In the genomic region with DNA sequence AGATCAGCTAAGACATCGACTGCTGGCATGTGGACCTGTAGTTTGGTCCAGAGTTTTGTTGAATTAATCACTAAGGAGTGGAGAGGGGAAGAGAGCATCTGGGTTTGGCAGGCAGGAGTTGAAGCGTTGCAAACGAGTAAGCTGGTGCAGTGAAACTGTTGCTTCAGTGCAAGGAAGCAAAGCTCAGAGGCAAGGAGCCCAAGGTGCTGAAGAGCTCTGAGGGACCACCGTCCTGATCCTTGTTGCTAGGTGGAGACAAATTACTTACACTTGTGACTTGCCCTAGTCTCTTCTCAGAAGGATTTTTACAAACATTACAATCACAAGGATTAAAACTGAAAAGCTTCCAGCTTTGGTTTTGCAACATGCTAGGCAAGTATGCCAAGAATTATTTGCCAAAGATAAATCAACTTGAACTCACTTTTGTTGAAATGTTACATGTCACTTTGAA, we compare ENCODE assay signal across 10 mouse cellular contexts. TPM values are rescaled to one million over a fixed set of nuclear protein-coding genes. Genes with fewer than 3 reads are reported as not detected.
A peak's percentile ranks its signal among the peaks of the same experiment; 100 is the strongest.
DNase-seq lines count a peak whose midpoint lies in the region; ATAC-seq and TF ChIP-seq lines count a peak whose summit lies in the region.
"Had no signal": no experiment of that assay in that cellular context is flagged by ENCODE, and none has a peak within 500 bp of the region (broad histone marks: within the 10 kb centered on the region; RNA-seq: fewer than 3 reads in every experiment).

No protein-coding gene starts in this region.

- no peak overlapping the region for H3K4me3 ChIP-seq in forebrain, embryonic 14.5 days (ENCODE audit: low read depth, low read length)
- no peak overlapping the region for H3K4me3 ChIP-seq in forebrain, embryonic 12.5 days (replicated peaks)
- H3K4me3 ChIP-seq in liver, adult 2 months (ENCODE audit: insufficient read depth, low read depth, low read length): no peak overlapping the region
- no peak overlapping the region for H3K4me3 ChIP-seq in stomach, embryonic 16.5 days (replicated peaks; ENCODE audit: low read length)
- H3K4me3 ChIP-seq: embryonic facial prominence, embryonic 12.5 days had no signal

- no peak overlapping the region for H3K27ac ChIP-seq in forebrain, embryonic 14.5 days (ENCODE audit: low read depth, low read length)
- H3K27ac ChIP-seq in forebrain, embryonic 12.5 days: no peak overlapping the region
- peak overlapping the region; percentile 21 for H3K27ac ChIP-seq in liver, adult 2 months (replicated peaks; ENCODE audit: insufficient read depth, low read depth, low read length)
- peak overlapping the region; percentile 53 for H3K27ac ChIP-seq in stomach, embryonic 16.5 days (ENCODE audit: low read length)
- H3K27ac ChIP-seq: embryonic facial prominence, embryonic 12.5 days had no signal

- no peaks in the 10 kb centered on the region for H3K4me1 ChIP-seq in forebrain, embryonic 14.5 days (ENCODE audit: control insufficient read depth, insufficient read depth, low read length)
- H3K4me1 ChIP-seq in forebrain, embryonic 12.5 days: no peaks in the 10 kb centered on the region
- peaks cover 6% of the 10 kb centered on the region for H3K4me1 ChIP-seq in liver, adult 2 months (ENCODE audit: control insufficient read depth, insufficient read depth, low read length)
- peaks cover 6% of the 10 kb centered on the region for H3K4me1 ChIP-seq in stomach, embryonic 16.5 days (ENCODE audit: control insufficient read depth, insufficient read depth, low read length)
- H3K4me1 ChIP-seq: embryonic facial prominence, embryonic 12.5 days had no signal

- H3K9ac ChIP-seq in forebrain, embryonic 14.5 days (ENCODE audit: low read length): no peak overlapping the region
- no peak overlapping the region for H3K9ac ChIP-seq in forebrain, embryonic 12.5 days
- no peak overlapping the region for H3K9ac ChIP-seq in liver, adult 2 months (ENCODE audit: low read depth, low read length)
- no peak overlapping the region for H3K9ac ChIP-seq in stomach, embryonic 16.5 days (ENCODE audit: low read length)
- H3K9ac ChIP-seq: embryonic facial prominence, embryonic 12.5 days had no signal

- 58% methylated on average over 4 of the region's 4 CpGs for WGBS in forebrain, embryonic 14.5 days
- WGBS in forebrain, embryonic 12.5 days: 71% methylated on average over 4 of the region's 4 CpGs
- 16% methylated on average over 4 of the region's 4 CpGs for WGBS in liver, adult 2 months
- 25% methylated on average over 4 of the region's 4 CpGs for WGBS in stomach, embryonic 16.5 days

- TF ChIP-seq CTCF in liver, adult 2 months (IDR thresholded peaks at IDR 0.05; ENCODE audit: low read depth, low read length): no peak

- DNase-seq in forebrain, embryonic 14.5 days (ENCODE audit: low spot score): peak; percentile 15
- DNase-seq in liver, adult 2 months (ENCODE audit: extremely low read depth, low read depth, low spot score): peak; percentile 94
- no peak for DNase-seq in liver
- peak; percentile 37 for DNase-seq in gastrocnemius, postnatal 14 days
- DNase-seq in frontal cortex, postnatal 25 days (ENCODE audit: low spot score in 2 of 2): no peak
- no peak for DNase-seq in kidney, postnatal 10 days
- DNase-seq: cerebellum, adult 11 months had no signal

- intact Hi-C loops in gastrocnemius, postnatal 14 days (cut with DNase I; ENCODE audit: low total_unique reads): no loop called here

- no peaks in the 10 kb centered on the region for H3K9me3 ChIP-seq in forebrain, embryonic 14.5 days (replicated peaks; ENCODE audit: control insufficient read depth, low read length)
- H3K9me3 ChIP-seq in forebrain, embryonic 12.5 days: no peaks in the 10 kb centered on the region
- no peaks in the 10 kb centered on the region for H3K9me3 ChIP-seq in stomach, embryonic 16.5 days (replicated peaks; ENCODE audit: control insufficient read depth, low read length)

- ATAC-seq in forebrain, embryonic 14.5 days: no peak
- no peak for ATAC-seq in forebrain, embryonic 12.5 days (ENCODE audit: low FRiP score)
- no peak for ATAC-seq in stomach, embryonic 16.5 days (ENCODE audit: insufficient read depth, low FRiP score)

- no peak overlapping the region for H3K4me2 ChIP-seq in forebrain, embryonic 14.5 days (ENCODE audit: low read length)
- H3K4me2 ChIP-seq in forebrain, embryonic 12.5 days: no peak overlapping the region
- H3K4me2 ChIP-seq in stomach, embryonic 16.5 days (ENCODE audit: low read depth, low read length): no peak overlapping the region
- H3K4me2 ChIP-seq: embryonic facial prominence, embryonic 12.5 days had no signal

- no peak for TF ChIP-seq POLR2A in liver, adult 2 months (IDR thresholded peaks at IDR 0.05; ENCODE audit: extremely low read depth, insufficient read depth, low read length)

- H3K36me3 ChIP-seq in forebrain, embryonic 14.5 days (ENCODE audit: control insufficient read depth, insufficient read depth, low read length): no peaks in the 10 kb centered on the region
- no peaks in the 10 kb centered on the region for H3K36me3 ChIP-seq in forebrain, embryonic 12.5 days (replicated peaks)
- no peaks in the 10 kb centered on the region for H3K36me3 ChIP-seq in liver, adult 2 months (ENCODE audit: control insufficient read depth, insufficient read depth, low read length)
- no peaks in the 10 kb centered on the region for H3K36me3 ChIP-seq in stomach, embryonic 16.5 days (ENCODE audit: control insufficient read depth, insufficient read depth, low read length)
- H3K36me3 ChIP-seq: embryonic facial prominence, embryonic 12.5 days had no signal

- no peaks in the 10 kb centered on the region for H3K27me3 ChIP-seq in forebrain, embryonic 14.5 days (replicated peaks; ENCODE audit: control insufficient read depth, insufficient read depth, low read length)
- H3K27me3 ChIP-seq in forebrain, embryonic 12.5 days: no peaks in the 10 kb centered on the region
- H3K27me3 ChIP-seq in liver, adult 2 months (ENCODE audit: control insufficient read depth, insufficient read depth, low read length): no peaks in the 10 kb centered on the region
- H3K27me3 ChIP-seq in stomach, embryonic 16.5 days (ENCODE audit: control insufficient read depth, insufficient read depth, low read length): no peaks in the 10 kb centered on the region
- H3K27me3 ChIP-seq: embryonic facial prominence, embryonic 12.5 days had no signal

- H3K79me2 ChIP-seq in liver, adult 2 months (ENCODE audit: control insufficient read depth, insufficient read depth, low read length): no peaks in the 10 kb centered on the region

RNA-seq across cellular contexts. Expression of gene Rap2a, which starts 36.6 kb away (rescaled TPM):
- polyA plus RNA-seq in forebrain, embryonic 14.5 days (2014; fragmentation: Nextera tagmentation; extraction: Ambion mirVana): 11.7 and 15.7 TPM in 2 replicates
- polyA plus RNA-seq in forebrain, embryonic 12.5 days (2016; fragmentation: Nextera tagmentation; extraction: Ambion mirVana): 16.5 and 21.4 TPM in 2 replicates
- 7.4 and 10.3 TPM in 2 replicates for total RNA-seq in liver, adult 2 months (2014; rRNA removed)
- polyA plus RNA-seq in liver, adult 2 months (2012; rRNA removed): 10.7 and 12.7 TPM in 2 replicates
- 10 to 100 TPM in 1 of 2 experiments, 1 to 10 TPM in 1; 7.6 to 10.2 TPM for total RNA-seq in gastrocnemius, postnatal 14 days (2021)
- 7.8 and 7.9 TPM in 2 replicates for polyA plus RNA-seq in stomach, embryonic 16.5 days (2015; fragmentation: Nextera tagmentation; extraction: Ambion mirVana)

Comparison
In these comparisons a context has a peak if more than half of its experiments do, and no peak if none do; other contexts are left out.
1. DNase-seq: peak in forebrain, embryonic 14.5 days (single experiment), liver, adult 2 months (single experiment) and gastrocnemius, postnatal 14 days (single experiment); none in liver (single experiment), frontal cortex, postnatal 25 days (0 of 2) and kidney, postnatal 10 days (single experiment).
2. H3K27ac ChIP-seq: peak in liver, adult 2 months (single experiment) and stomach, embryonic 16.5 days (single experiment); none in forebrain, embryonic 14.5 days (single experiment) and forebrain, embryonic 12.5 days (single experiment).